Mouse (Mus musculus): ENCODE measurements at regions not wholly inside any gene's neighbourhood (a gene's known extent, or its start where the extent isn't known, plus 50 kb on each side); places are given as distances from the start of the nearest gene placed in this dataset.

GRCm38 (mm10) chr15:40281078-40281720 lies 147.0 kb downstream of the 9330182O14Rik start:
- no peak for TF ChIP-seq CTCF (IDR thresholded peaks at IDR 0.05; ENCODE audit: extremely low read depth, insufficient read depth, low read length)
- TF ChIP-seq POLR2A (IDR thresholded peaks at IDR 0.05; ENCODE audit: extremely low read depth, insufficient read depth, low read length): no peak
